Comparison of ENCODE assay signal across 9 mouse cellular contexts in the genomic region with DNA sequence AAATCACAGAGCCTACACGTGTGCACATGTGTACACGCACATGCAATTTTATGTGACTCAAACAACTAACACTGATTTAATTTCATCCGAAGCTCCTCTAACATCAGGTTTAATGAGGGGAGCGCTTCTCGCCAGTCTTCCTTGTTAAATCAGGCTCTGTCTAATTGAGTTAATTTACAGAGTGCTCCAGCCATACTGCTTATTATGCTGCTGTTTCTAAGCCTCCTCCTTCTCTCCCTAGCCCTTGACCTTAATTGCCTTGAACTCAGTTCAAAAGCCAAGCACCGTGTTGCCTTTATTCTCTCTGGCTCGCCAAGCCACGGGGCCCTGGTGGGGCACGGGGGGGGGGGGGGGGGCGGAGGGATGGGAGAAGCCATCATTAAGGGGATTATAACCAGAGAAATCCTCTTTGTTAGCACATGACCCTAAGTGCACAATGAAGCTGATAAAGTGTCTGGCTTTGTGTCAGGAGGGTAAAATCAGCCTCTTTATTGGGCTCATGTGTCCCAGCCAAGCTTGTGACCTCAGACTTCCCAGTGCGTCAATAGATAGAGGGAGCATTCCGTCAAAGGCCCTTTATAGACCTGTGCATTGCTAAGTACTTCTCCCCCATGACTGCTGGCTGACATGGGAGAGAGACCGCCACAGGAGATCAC. TPM values are rescaled to one million over a fixed set of nuclear protein-coding genes. Genes with fewer than 3 reads are reported as not detected.
DNase-seq lines count a peak whose midpoint lies in the region; ATAC-seq lines count a peak whose summit lies in the region.
"Had no signal": no experiment of that assay in that cellular context is flagged by ENCODE, and none has a peak within 500 bp of the region (broad histone marks: within the 10 kb centered on the region; RNA-seq: fewer than 3 reads in every experiment).

A gene (minus strand): TSS at position 270 of the 656 bp plus-strand sequence.

- no peak within 1 kb of the TSS; the same call in 1 of the 2 replicates for H3K27ac ChIP-seq in embryonic facial prominence, embryonic 10.5 days (replicated peaks)
- no peak within 1 kb of the TSS for H3K27ac ChIP-seq in hindbrain, embryonic 12.5 days
- no peak within 1 kb of the TSS for H3K27ac ChIP-seq in midbrain, embryonic 16.5 days (ENCODE audit: low read length)

- H3K4me3 ChIP-seq in embryonic facial prominence, embryonic 10.5 days: no peak within 1 kb of the TSS
- H3K4me3 ChIP-seq in hindbrain, embryonic 12.5 days: no peak within 1 kb of the TSS
- H3K4me3 ChIP-seq in midbrain, embryonic 16.5 days (ENCODE audit: low read depth, low read length): no peak within 1 kb of the TSS

- peak; percentile 84 for ATAC-seq in hindbrain, embryonic 12.5 days (ENCODE audit: low FRiP score)
- peak; percentile 70 for ATAC-seq in midbrain, embryonic 16.5 days
- ATAC-seq: liver, postnatal 0 days had no signal

- peaks cover 21% of the 10 kb centered on the region for H3K4me1 ChIP-seq in embryonic facial prominence, embryonic 10.5 days
- peaks cover 13% of the 10 kb centered on the region for H3K4me1 ChIP-seq in hindbrain, embryonic 12.5 days
- peaks cover 9% of the 10 kb centered on the region for H3K4me1 ChIP-seq in midbrain, embryonic 16.5 days (ENCODE audit: control insufficient read depth, insufficient read depth, low read length)

- no peaks in the 10 kb centered on the region for H3K9me3 ChIP-seq in embryonic facial prominence, embryonic 10.5 days
- no peaks in the 10 kb centered on the region for H3K9me3 ChIP-seq in hindbrain, embryonic 12.5 days (replicated peaks)
- H3K9me3 ChIP-seq in midbrain, embryonic 16.5 days (replicated peaks; ENCODE audit: control insufficient read depth, low read length, poor library complexity, severe bottlenecking): no peaks in the 10 kb centered on the region

- H3K36me3 ChIP-seq in embryonic facial prominence, embryonic 10.5 days (replicated peaks): no peaks in the 10 kb centered on the region
- no peaks in the 10 kb centered on the region for H3K36me3 ChIP-seq in hindbrain, embryonic 12.5 days
- no peaks in the 10 kb centered on the region for H3K36me3 ChIP-seq in midbrain, embryonic 16.5 days (ENCODE audit: control insufficient read depth, insufficient read depth, low read length)

- 40% methylated on average over 13 of the region's 13 CpGs for WGBS in embryonic facial prominence, embryonic 10.5 days
- 34% methylated on average over 13 of the region's 13 CpGs for WGBS in hindbrain, embryonic 12.5 days
- WGBS in midbrain, embryonic 16.5 days: 15% methylated on average over 12 of the region's 13 CpGs

- H3K27me3 ChIP-seq in embryonic facial prominence, embryonic 10.5 days (replicated peaks; ENCODE audit: low read depth, poor library complexity, severe bottlenecking): peaks cover 85% of the 10 kb centered on the region
- H3K27me3 ChIP-seq in hindbrain, embryonic 12.5 days: peaks cover 41% of the 10 kb centered on the region
- H3K27me3 ChIP-seq in midbrain, embryonic 16.5 days (ENCODE audit: control insufficient read depth, insufficient read depth, low read depth, low read length): peaks cover 3% of the 10 kb centered on the region

- H3K9ac ChIP-seq in hindbrain, embryonic 12.5 days: no peak within 1 kb of the TSS
- H3K9ac ChIP-seq in midbrain, embryonic 16.5 days (ENCODE audit: low read depth, low read length): no peak within 1 kb of the TSS
- H3K9ac ChIP-seq: liver, postnatal 0 days had no signal

- peak; percentile 25 for DNase-seq in Muller cell, postnatal 12 days (ENCODE audit: inconsistent ontology term)
- peak; percentile 60 for DNase-seq in embryonic facial prominence, embryonic 10.5 days (ENCODE audit: low spot score)
- no peak for DNase-seq in cerebellum, adult 9-11 months
- DNase-seq in right cerebral cortex, adult 2 months (ENCODE audit: low spot score in 2 of 2): no peak
- DNase-seq in frontal cortex, postnatal 10 days (ENCODE audit: low spot score in 2 of 2): no peak
- DNase-seq in adrenal gland, postnatal 4 days (ENCODE audit: low spot score in 2 of 2): no peak
- DNase-seq: liver, postnatal 0 days had no signal

- H3K4me2 ChIP-seq in hindbrain, embryonic 12.5 days (replicated peaks): peak within 1 kb of the TSS; percentile 32
- H3K4me2 ChIP-seq in midbrain, embryonic 16.5 days (ENCODE audit: low read length): no peak within 1 kb of the TSS

RNA-seq across cellular contexts. Expression of the gene that starts here (rescaled TPM):
- 4.3 and 5.7 TPM in 2 replicates for polyA plus RNA-seq in embryonic facial prominence, embryonic 10.5 days (2016; fragmentation: Nextera tagmentation; extraction: Ambion mirVana)
- polyA plus RNA-seq in hindbrain, embryonic 12.5 days (2016; fragmentation: Nextera tagmentation; extraction: Ambion mirVana): 3.8 and 6.0 TPM in 2 replicates
- polyA plus RNA-seq in midbrain, embryonic 16.5 days (2015; fragmentation: Nextera tagmentation; extraction: Ambion mirVana): 0.67 and 0.76 TPM in 2 replicates
- total RNA-seq in adrenal gland, postnatal 4 days (2021): under 1 TPM in 1 of 2 experiments, not detected in 1; 0.11 TPM

Comparison
In these comparisons a context has a peak if more than half of its experiments do, and no peak if none do; other contexts are left out.
1. Peak in ATAC-seq in midbrain, embryonic 16.5 days; RNA of the gene not detected or under 1 TPM.
2. DNase-seq: peak in Muller cell, postnatal 12 days (single experiment) and embryonic facial prominence, embryonic 10.5 days (single experiment); none in cerebellum, adult 9-11 months (single experiment), right cerebral cortex, adult 2 months (0 of 2), frontal cortex, postnatal 10 days (0 of 2) and adrenal gland, postnatal 4 days (0 of 2).